Mouse (Mus musculus) forebrain, embryonic 12.5 days (tissue): ENCODE data around the gene Celsr3. TPM values are rescaled to one million over a fixed set of nuclear protein-coding genes. Genes with fewer than 3 reads are reported as not detected.
A peak's percentile ranks its signal among the peaks of the same experiment; 100 is the strongest.

Experiments used
- ATAC-seq: fragments of 200-750 bp; cut with Nextera tagmentation; 2 replicates; pipeline ENCODE4 v1.8.0; 2017; ENCODE audit warnings: moderate TSS enrichment; ENCODE audit not compliant: low FRiP score
- H3K27ac ChIP-seq: fragments of 300-500 bp; sonication (generic); 2 replicates; pipeline ENCODE4 v1.5.1; 2016; ENCODE audit warnings: mild to moderate bottlenecking
- H3K27me3 ChIP-seq: fragments of 300-500 bp; sonication (generic); 2 replicates; pipeline ENCODE4 v1.6.1; 2016; ENCODE audit warnings: mild to moderate bottlenecking
- H3K36me3 ChIP-seq: fragments of 300-500 bp; sonication (generic); replicated peaks from 2 replicates; pipeline ENCODE4 v1.6.1; 2016; ENCODE audit warnings: mild to moderate bottlenecking
- H3K4me1 ChIP-seq: fragments of 300-500 bp; sonication (generic); 2 replicates; pipeline ENCODE4 v1.6.1; 2016
- H3K4me2 ChIP-seq: fragments of 300-500 bp; sonication (generic); 2 replicates; pipeline ENCODE4 v1.6.1; 2016; ENCODE audit warnings: mild to moderate bottlenecking, moderate library complexity
- H3K4me3 ChIP-seq: fragments of 300-500 bp; sonication (generic); replicated peaks from 2 replicates; pipeline ENCODE4 v1.5.1; 2016; ENCODE audit warnings: mild to moderate bottlenecking
- H3K9ac ChIP-seq: fragments of 300-500 bp; sonication (generic); 2 replicates; pipeline ENCODE4 v1.6.1; 2016; ENCODE audit warnings: mild to moderate bottlenecking
- H3K9me3 ChIP-seq: fragments of 300-500 bp; sonication (generic); 2 replicates; pipeline ENCODE4 v1.6.1; 2016
- WGBS: fragments of 180-500 bp; shearing (Covaris S2); methylation state at CpG from one replicate; pipeline ENCODE4 v1.1.7; 2016; 5-methylcytosine and 5-hydroxymethylcytosine counted together
- polyA plus RNA-seq: library from polyadenylated mRNA; unstranded; fragments of >200 nt; fragmentation: Nextera tagmentation; extraction: Ambion mirVana; gene quantifications from 2 replicates; pipeline ENCODE4 v1.2.1, GENCODE M21; 2016

The Celsr3 gene
- polyA plus RNA-seq, 1 experiment from 2014 or later, result 13.0 TPM

GRCm38 (mm10) chr9:108831637-108832036 is 5.5 kb downstream of the Celsr3 start:
- H3K36me3 ChIP-seq, result peaks cover 62% of the 10 kb centered on the region
- peak overlapping the region; percentile 45 for H3K4me3 ChIP-seq
- no peak for ATAC-seq
- H3K4me1 ChIP-seq, result peaks cover 43% of the 10 kb centered on the region
- H3K27ac ChIP-seq, result no peak overlapping the region
- peaks cover 68% of the 10 kb centered on the region for H3K27me3 ChIP-seq
- peak overlapping the region; percentile 39 for H3K9ac ChIP-seq
- 9% methylated on average over 23 of the region's 23 CpGs for WGBS
- H3K4me2 ChIP-seq, result peak overlapping the region; percentile 80
- H3K9me3 ChIP-seq, result no peaks in the 10 kb centered on the region

DNA sequence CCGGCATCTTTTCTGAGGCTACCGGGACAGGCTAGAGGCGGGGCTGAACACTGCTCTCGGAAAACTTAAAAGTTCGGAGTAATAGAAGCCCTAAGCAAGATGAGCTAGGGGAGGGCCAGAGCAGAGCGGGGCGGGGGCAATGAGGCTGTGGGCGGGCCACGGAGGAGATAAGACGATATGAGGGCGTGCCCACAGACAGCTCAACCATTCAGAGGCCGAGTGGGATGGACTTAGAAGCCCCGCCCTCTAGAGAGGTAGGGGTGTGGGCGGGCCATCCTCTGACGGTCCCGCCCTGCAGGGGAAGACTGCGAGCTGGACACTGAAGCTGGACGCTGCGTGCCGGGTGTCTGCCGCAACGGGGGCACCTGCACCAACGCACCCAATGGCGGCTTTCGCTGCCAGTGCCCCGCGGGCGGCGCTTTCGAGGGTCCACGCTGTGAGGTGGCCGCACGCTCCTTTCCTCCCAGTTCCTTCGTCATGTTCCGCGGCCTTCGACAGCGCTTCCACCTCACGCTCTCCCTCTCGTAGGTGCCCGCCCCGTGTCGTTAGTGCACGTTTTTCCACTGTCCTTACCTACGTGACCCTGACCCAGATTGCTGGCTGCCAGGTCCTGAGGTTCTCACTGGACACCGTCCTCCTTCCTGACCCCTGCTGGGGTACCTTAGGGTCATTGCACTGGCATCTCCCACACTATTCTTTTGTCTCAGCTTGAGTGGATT is 6.4 kb downstream of the Celsr3 start:
- peaks cover 60% of the 10 kb centered on the region for H3K27me3 ChIP-seq
- H3K4me1 ChIP-seq, result peaks cover 34% of the 10 kb centered on the region
- peaks cover 71% of the 10 kb centered on the region for H3K36me3 ChIP-seq
- H3K9ac ChIP-seq, result peak overlapping the region; percentile 39
- ATAC-seq, result peak; percentile 95
- H3K9me3 ChIP-seq, result no peaks in the 10 kb centered on the region
- no peak overlapping the region for H3K27ac ChIP-seq
- H3K4me3 ChIP-seq, result peak overlapping the region; percentile 45
- H3K4me2 ChIP-seq, result peak overlapping the region; percentile 80
- 4% methylated on average over 46 of the region's 46 CpGs for WGBS

- Histone ChIP-seq H3K4me2 (no peak overlapping the region), H3K9me3 (no peaks in the 10 kb centered on the region), H3K27ac (no peak overlapping the region), H3K9ac (no peak overlapping the region), H3K4me1 (peaks cover 4% of the 10 kb centered on the region; the same call in 1 of the 2 replicates), H3K36me3 (peaks cover 88% of the 10 kb centered on the region), H3K4me3 (no peak overlapping the region), H3K27me3 (0 out of 2 replicates have a peak, but pooled peaks cover 14% of the 10 kb centered on the region)
- no peak for ATAC-seq
- 25% methylated on average over 14 of the region's 14 CpGs for WGBS
These were observed 16.9 kb downstream of the Celsr3 start for GRCm38 (mm10) chr9:108842989-108843388.

- peaks cover 4% of the 10 kb centered on the region; the same call in 1 of the 2 replicates for H3K4me1 ChIP-seq
- 0 out of 2 replicates have a peak, but pooled peaks cover 14% of the 10 kb centered on the region for H3K27me3 ChIP-seq
- no peak overlapping the region for H3K4me2 ChIP-seq
- H3K9ac ChIP-seq, result no peak overlapping the region
- H3K9me3 ChIP-seq, result no peaks in the 10 kb centered on the region
- no peak overlapping the region for H3K4me3 ChIP-seq
- WGBS, result 86% methylated on average over 5 of the region's 5 CpGs
- ATAC-seq, result no peak
- peaks cover 93% of the 10 kb centered on the region for H3K36me3 ChIP-seq
- H3K27ac ChIP-seq, result no peak overlapping the region
These were observed 19.3 kb downstream of the Celsr3 start for GRCm38 (mm10) chr9:108845390-108845789.

- Histone ChIP-seq H3K36me3 (peaks cover 74% of the 10 kb centered on the region), H3K4me2 (no peak overlapping the region), H3K9ac (no peak overlapping the region), H3K4me1 (peaks cover 6% of the 10 kb centered on the region; the same call in 1 of the 2 replicates), H3K9me3 (no peaks in the 10 kb centered on the region), H3K27ac (no peak overlapping the region), H3K4me3 (no peak overlapping the region), H3K27me3 (0 out of 2 replicates have a peak, but pooled peaks cover 7% of the 10 kb centered on the region)
- no peak for ATAC-seq
- 83% methylated on average over 4 of the region's 4 CpGs for WGBS
These were observed 21.3 kb downstream of the Celsr3 start for GRCm38 (mm10) chr9:108847374-108847773.

- no peak overlapping the region for H3K27ac ChIP-seq
- no peak overlapping the region for H3K4me3 ChIP-seq
- H3K4me2 ChIP-seq, result no peak overlapping the region
- WGBS, result 83% methylated on average over 17 of the region's 17 CpGs
- no peaks in the 10 kb centered on the region for H3K27me3 ChIP-seq
- peaks cover 7% of the 10 kb centered on the region for H3K4me1 ChIP-seq
- H3K9me3 ChIP-seq, result no peaks in the 10 kb centered on the region
- no peak overlapping the region for H3K9ac ChIP-seq
- peaks cover 64% of the 10 kb centered on the region for H3K36me3 ChIP-seq
- ATAC-seq, result no peak
These were observed 22.3 kb downstream of the Celsr3 start for GRCm38 (mm10) chr9:108848419-108848818.

GRCm38 (mm10) chr9:108852976-108853375 is 26.9 kb downstream of the Celsr3 start, which contains the start of gene Slc26a6:
Gene Slc26a6 (plus strand): TSS chr9:108853283.
- Histone ChIP-seq H3K27me3 (no peaks in the 10 kb centered on the region), H3K9me3 (no peaks in the 10 kb centered on the region), H3K27ac (peak within 1 kb of the TSS; percentile 79), H3K4me3 (peak within 1 kb of the TSS; percentile 68), H3K36me3 (peaks cover 30% of the 10 kb centered on the region), H3K4me2 (peak within 1 kb of the TSS; percentile 70), H3K9ac (peak within 1 kb of the TSS; percentile 71), H3K4me1 (peaks cover 18% of the 10 kb centered on the region)
- WGBS, result 96% methylated on average over 3 of the region's 3 CpGs
- no peak for ATAC-seq

- peak; percentile 87 for ATAC-seq
- Histone ChIP-seq H3K4me3 (peak overlapping the region; percentile 68), H3K4me1 (peaks cover 18% of the 10 kb centered on the region), H3K9me3 (no peaks in the 10 kb centered on the region), H3K27me3 (no peaks in the 10 kb centered on the region), H3K27ac (peak overlapping the region; percentile 79), H3K9ac (peak overlapping the region; percentile 71), H3K4me2 (peak overlapping the region; percentile 70), H3K36me3 (peaks cover 27% of the 10 kb centered on the region)
- WGBS, result 2% methylated on average over 25 of the region's 25 CpGs
These were observed 27.6 kb downstream of the Celsr3 start for GRCm38 (mm10) chr9:108853635-108854240.

DNA sequence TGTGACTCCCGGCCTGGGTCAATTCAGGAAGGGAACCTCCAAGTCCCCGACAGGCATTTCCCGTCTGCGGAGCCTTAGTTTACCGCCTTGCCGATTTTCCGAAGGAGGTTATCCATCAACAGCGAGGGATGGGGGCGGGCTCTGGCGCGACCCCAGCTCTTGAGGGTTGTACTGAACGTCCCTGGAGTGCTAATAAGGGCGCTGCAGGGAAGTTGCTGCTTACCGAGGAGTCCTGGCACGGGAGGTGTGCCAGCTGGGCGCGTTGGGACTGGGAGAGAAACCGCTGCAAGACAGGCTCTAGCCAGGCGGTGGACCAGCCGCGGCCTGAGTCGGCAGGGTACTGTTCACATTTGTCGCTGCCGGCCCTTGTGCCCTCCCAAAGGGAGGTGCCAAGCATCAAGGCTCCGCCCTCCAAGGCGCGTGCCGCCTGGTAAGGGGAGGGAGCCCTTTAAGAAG is 28.1 kb downstream of the Celsr3 start:
- WGBS, result under 1% methylated on average over 28 of the region's 28 CpGs
- Histone ChIP-seq H3K9ac (peak overlapping the region; percentile 71), H3K4me1 (peaks cover 18% of the 10 kb centered on the region), H3K27ac (peak overlapping the region; percentile 79), H3K36me3 (peaks cover 23% of the 10 kb centered on the region), H3K9me3 (no peaks in the 10 kb centered on the region), H3K4me3 (peak overlapping the region; percentile 68), H3K27me3 (no peaks in the 10 kb centered on the region), H3K4me2 (peak overlapping the region; percentile 70)
- ATAC-seq, result peak; percentile 87

- H3K9me3 ChIP-seq, result no peaks in the 10 kb centered on the region
- peaks cover 18% of the 10 kb centered on the region; the same call in 1 of the 2 replicates for H3K36me3 ChIP-seq
- H3K9ac ChIP-seq, result peak overlapping the region; percentile 71; the same call in 1 of the 2 replicates
- H3K4me1 ChIP-seq, result peaks cover 18% of the 10 kb centered on the region
- H3K4me2 ChIP-seq, result peak overlapping the region; percentile 70
- ATAC-seq, result no peak
- WGBS, result 54% methylated on average over 5 of the region's 5 CpGs
- no peak overlapping the region for H3K27ac ChIP-seq
- no peak overlapping the region for H3K4me3 ChIP-seq
- H3K27me3 ChIP-seq, result no peaks in the 10 kb centered on the region
These were observed 29.2 kb downstream of the Celsr3 start for GRCm38 (mm10) chr9:108855335-108855734.

- no peak overlapping the region for H3K9ac ChIP-seq
- no peak overlapping the region for H3K4me2 ChIP-seq
- H3K9me3 ChIP-seq, result no peaks in the 10 kb centered on the region
- H3K4me1 ChIP-seq, result peaks cover 8% of the 10 kb centered on the region
- peaks cover 30% of the 10 kb centered on the region for H3K36me3 ChIP-seq
- H3K27me3 ChIP-seq, result no peaks in the 10 kb centered on the region
- 85% methylated on average over 8 of the region's 8 CpGs for WGBS
- no peak for ATAC-seq
- H3K4me3 ChIP-seq, result no peak overlapping the region
- H3K27ac ChIP-seq, result no peak overlapping the region
These were observed 32.8 kb downstream of the Celsr3 start for GRCm38 (mm10) chr9:108858792-108859527.
